Mouse (Mus musculus) forebrain, postnatal 0 days (tissue): ENCODE measurements around the gene Col1a2. TPM values are rescaled to one million over a fixed set of nuclear protein-coding genes. Genes with fewer than 3 reads are reported as not detected.

Experiments
- ATAC-seq: fragments of 200-750 bp; cut with Nextera tagmentation; 2 replicates; pipeline ENCODE4 v1.8.0; 2017; ENCODE audit warnings: mild to moderate bottlenecking, moderate library complexity
- DNase-seq: peaks from one replicate; pipeline ENCODE4 v3.0.0-alpha.2; 2015
- H3K27ac ChIP-seq: fragments of 300-500 bp; sonication (generic); 2 replicates; pipeline ENCODE4 v1.5.1; 2014; ENCODE audit warnings: low read depth, mild to moderate bottlenecking, antibody characterized with exemption, low read length, moderate library complexity, mixed read lengths
- H3K27me3 ChIP-seq: fragments of 300-500 bp; sonication (generic); 2 replicates; pipeline ENCODE4 v1.6.1; 2014; ENCODE audit warnings: mild to moderate bottlenecking, low read length, mixed read lengths; ENCODE audit not compliant: insufficient read depth
- H3K36me3 ChIP-seq: fragments of 300-500 bp; sonication (generic); 2 replicates; pipeline ENCODE4 v1.6.1; 2014; ENCODE audit warnings: mild to moderate bottlenecking, moderate library complexity; ENCODE audit not compliant: insufficient read depth
- H3K4me1 ChIP-seq: fragments of 300-500 bp; sonication (generic); 2 replicates; pipeline ENCODE4 v1.6.1; 2014; ENCODE audit warnings: antibody characterized with exemption; ENCODE audit not compliant: insufficient read depth
- H3K4me2 ChIP-seq: fragments of 300-500 bp; sonication (generic); 2 replicates; pipeline ENCODE4 v1.6.1; 2014; ENCODE audit warnings: low read depth, mild to moderate bottlenecking, moderate library complexity
- H3K4me3 ChIP-seq: fragments of 300-500 bp; sonication (generic); 2 replicates; pipeline ENCODE4 v1.5.1; 2014; ENCODE audit warnings: low read depth, low read length, mixed read lengths
- H3K9ac ChIP-seq: fragments of 300-500 bp; sonication (generic); 2 replicates; pipeline ENCODE4 v1.6.1; 2014; ENCODE audit warnings: mild to moderate bottlenecking
- H3K9me3 ChIP-seq: fragments of 300-500 bp; sonication (generic); 2 replicates; pipeline ENCODE4 v1.6.1; 2016; ENCODE audit warnings: low read length
- CTCF ChIP-seq: sonication (generic); IDR thresholded peaks from 2 replicates; pipeline ENCODE4 v1.5.1; 2016; ENCODE audit warnings: antibody characterized with exemption, control low read depth, low read depth
- WGBS: fragments of 180-500 bp; shearing (Covaris S2); extraction: QIAGEN DNeasy Blood & Tissue Kit; methylation state at CpG from one replicate; pipeline ENCODE4 v1.1.7; 2014; 5-methylcytosine and 5-hydroxymethylcytosine counted together
- polyA plus RNA-seq: library from polyadenylated mRNA; unstranded; fragments of >200 nt; fragmentation: Nextera tagmentation; extraction: Ambion mirVana; gene quantifications from 2 replicates; pipeline ENCODE4 v1.2.1, GENCODE M21; 2015
- total RNA-seq: library from RNA; depleted of rRNA; stranded (reverse); fragments of >200 nt; gene quantifications from 2 replicates; pipeline ENCODE4 v1.2.3, GENCODE M21; 2014; rRNA removed

The Col1a2 gene
- total RNA-seq (62.9 and 255 TPM in 2 replicates), polyA plus RNA-seq (39.6 and 43.2 TPM in 2 replicates)

DNA sequence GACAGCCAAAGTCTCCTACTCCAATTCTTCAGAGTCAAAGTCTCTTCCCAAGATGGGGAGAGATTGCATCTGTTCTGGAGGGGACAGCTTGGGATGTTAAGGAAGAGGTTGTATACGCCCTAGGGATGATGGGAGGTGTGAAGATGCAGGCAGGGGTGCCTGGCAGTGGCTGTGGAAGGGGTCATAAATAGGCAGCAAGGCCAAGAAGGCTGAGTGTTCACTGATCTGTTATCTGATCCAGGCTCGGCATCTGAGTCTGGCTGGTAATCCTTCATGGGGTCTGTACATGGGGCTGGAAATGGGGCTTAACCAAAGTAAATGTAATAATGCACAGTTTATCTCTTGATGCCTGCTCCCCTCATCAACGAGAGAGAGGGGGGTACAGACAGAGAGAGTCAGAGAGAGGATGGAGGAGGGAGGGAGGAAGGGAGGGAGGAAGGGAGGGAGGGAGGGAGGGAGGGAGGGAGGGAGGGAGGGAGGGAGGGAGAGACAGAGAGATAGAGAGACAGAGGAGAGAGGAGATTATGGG, at the start of gene Col1a2:
Gene Col1a2 (plus strand): TSS at position 212 of the 529 bp plus-strand sequence.
- H3K9me3 ChIP-seq, result no peaks in the 10 kb centered on the region
- peaks cover 7% of the 10 kb centered on the region; the same call in 1 of the 2 replicates for H3K27me3 ChIP-seq
- ATAC-seq (0 out of 2 replicates have a peak, but pooled peaks have one; percentile 14), DNase-seq (no peak)
- no peak within 1 kb of the TSS for H3K9ac ChIP-seq
- 44% methylated on average over 2 of the region's 3 CpGs for WGBS
- H3K4me2 ChIP-seq, result peak within 1 kb of the TSS; percentile 60
- no peaks in the 10 kb centered on the region for H3K36me3 ChIP-seq
- TF ChIP-seq CTCF, result no peak
- 0 out of 2 replicates have a peak, but pooled peaks cover 4% of the 10 kb centered on the region for H3K4me1 ChIP-seq
- H3K4me3 ChIP-seq, result peak within 1 kb of the TSS; percentile 24
- H3K27ac ChIP-seq, result no peak within 1 kb of the TSS

DNA sequence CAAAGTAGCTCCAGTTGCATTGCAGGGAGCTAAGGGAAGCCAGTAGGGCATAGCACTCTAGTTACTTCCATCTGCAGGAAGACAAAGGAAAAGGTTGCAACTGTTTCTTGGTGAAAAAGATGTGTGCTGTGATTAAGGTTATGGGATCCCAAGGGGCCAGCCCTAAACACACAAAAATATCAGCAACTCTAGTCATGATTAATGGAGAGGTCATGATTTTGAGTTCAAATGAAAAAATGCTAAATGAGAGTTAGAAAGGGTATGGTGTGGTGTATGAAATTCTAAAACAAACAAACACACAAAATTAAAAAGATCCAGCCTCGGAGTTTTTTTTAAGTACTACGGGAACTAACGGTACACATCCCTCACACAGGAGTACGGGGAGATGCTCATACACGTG, 49.1 kb upstream of the Col1a2 start:
- no peaks in the 10 kb centered on the region for H3K27me3 ChIP-seq
- 30% methylated on average over 5 of the region's 5 CpGs for WGBS
- TF ChIP-seq CTCF, result no peak
- no peak overlapping the region for H3K9ac ChIP-seq
- no peaks in the 10 kb centered on the region for H3K4me1 ChIP-seq
- H3K27ac ChIP-seq, result no peak overlapping the region
- no peaks in the 10 kb centered on the region for H3K9me3 ChIP-seq
- no peak overlapping the region for H3K4me2 ChIP-seq
- ATAC-seq (no peak), DNase-seq (no peak)
- H3K36me3 ChIP-seq, result no peaks in the 10 kb centered on the region
- H3K4me3 ChIP-seq, result no peak overlapping the region

DNA sequence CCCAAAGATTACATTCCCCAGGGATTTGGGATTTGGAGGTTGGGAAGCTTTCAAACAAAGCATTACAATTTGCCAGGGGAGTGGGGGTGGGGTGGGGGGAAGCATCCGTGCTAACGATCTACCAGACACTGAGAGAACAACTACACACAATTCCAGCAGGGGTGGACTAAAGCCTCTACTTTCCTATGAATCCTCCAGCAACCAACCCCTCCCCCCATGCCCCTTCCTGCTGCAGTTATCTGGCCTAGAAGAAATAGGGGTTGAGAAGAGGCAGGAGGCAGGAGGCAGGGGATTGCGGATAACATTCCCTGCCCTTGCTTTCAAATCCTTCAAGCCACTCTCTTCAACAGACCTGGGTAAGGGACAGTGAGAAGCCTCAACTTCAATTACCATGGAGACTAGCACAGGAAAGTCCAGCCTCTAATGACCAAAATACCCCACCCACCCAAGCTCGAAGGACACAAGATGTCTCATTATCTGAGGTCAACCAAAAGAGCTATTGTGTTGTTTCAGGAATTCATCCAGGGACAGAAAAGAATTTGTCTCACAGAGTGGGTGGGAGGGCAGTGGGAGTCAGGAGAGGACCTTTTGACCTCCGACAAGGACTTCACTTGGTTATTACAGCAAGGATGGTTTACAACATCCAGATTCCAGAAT, 48.5 kb upstream of the Col1a2 start:
- Histone ChIP-seq H3K27ac (no peak overlapping the region), H3K4me1 (no peaks in the 10 kb centered on the region), H3K4me2 (no peak overlapping the region), H3K27me3 (no peaks in the 10 kb centered on the region), H3K4me3 (no peak overlapping the region), H3K36me3 (no peaks in the 10 kb centered on the region), H3K9ac (no peak overlapping the region), H3K9me3 (no peaks in the 10 kb centered on the region)
- DNase-seq (no peak), ATAC-seq (no peak)
- WGBS, result 15% methylated on average over 5 of the region's 5 CpGs
- TF ChIP-seq CTCF, result no peak

GRCm38 (mm10) chr6:4456691-4457447, 47.7 kb upstream of the Col1a2 start:
- ATAC-seq (no peak), DNase-seq (no peak)
- H3K4me1 ChIP-seq, result no peaks in the 10 kb centered on the region
- H3K9me3 ChIP-seq, result no peaks in the 10 kb centered on the region
- WGBS, result 69% methylated on average over 12 of the region's 12 CpGs
- no peak overlapping the region for H3K4me3 ChIP-seq
- no peak for TF ChIP-seq CTCF
- H3K27me3 ChIP-seq, result no peaks in the 10 kb centered on the region
- no peaks in the 10 kb centered on the region for H3K36me3 ChIP-seq
- H3K4me2 ChIP-seq, result no peak overlapping the region
- no peak overlapping the region for H3K9ac ChIP-seq
- no peak overlapping the region for H3K27ac ChIP-seq

- WGBS, result 24% methylated on average over 6 of the region's 6 CpGs
- no peaks in the 10 kb centered on the region for H3K9me3 ChIP-seq
- no peak overlapping the region for H3K4me2 ChIP-seq
- no peak overlapping the region for H3K4me3 ChIP-seq
- no peaks in the 10 kb centered on the region for H3K27me3 ChIP-seq
- no peak overlapping the region for H3K9ac ChIP-seq
- TF ChIP-seq CTCF, result no peak
- no peak overlapping the region for H3K27ac ChIP-seq
- no peak for ATAC-seq
- H3K4me1 ChIP-seq, result no peaks in the 10 kb centered on the region
- DNase-seq, result no peak
- H3K36me3 ChIP-seq, result no peaks in the 10 kb centered on the region
These were observed 47.0 kb upstream of the Col1a2 start for GRCm38 (mm10) chr6:4457555-4457996.

- TF ChIP-seq CTCF, result no peak
- Histone ChIP-seq H3K9ac (no peak overlapping the region), H3K27ac (no peak overlapping the region), H3K27me3 (no peaks in the 10 kb centered on the region), H3K4me1 (no peaks in the 10 kb centered on the region), H3K36me3 (no peaks in the 10 kb centered on the region), H3K9me3 (no peaks in the 10 kb centered on the region), H3K4me3 (no peak overlapping the region), H3K4me2 (no peak overlapping the region)
- ATAC-seq (no peak), DNase-seq (no peak)
- WGBS, result 48% methylated on average over 3 of the region's 3 CpGs
These were observed 39.3 kb upstream of the Col1a2 start for GRCm38 (mm10) chr6:4465320-4465719.

DNA sequence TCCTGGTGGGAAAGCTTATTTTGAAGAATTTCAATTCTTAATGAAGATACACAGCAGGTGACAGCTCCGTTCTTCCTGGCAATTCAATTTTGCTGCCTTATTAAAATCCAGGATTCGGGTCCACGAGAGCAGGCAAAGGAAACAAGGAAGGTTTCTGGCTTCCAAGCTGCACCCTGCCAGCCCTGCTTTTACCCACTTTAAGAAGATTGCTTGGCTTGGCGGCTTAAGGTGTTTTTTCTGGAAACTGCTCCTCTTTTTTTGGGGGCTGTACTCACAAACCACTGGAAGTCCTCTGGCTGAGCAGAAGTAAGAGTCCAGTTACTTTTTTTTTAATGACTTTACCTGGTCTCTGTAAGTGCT, 21.1 kb upstream of the Col1a2 start:
- Histone ChIP-seq H3K4me1 (no peaks in the 10 kb centered on the region), H3K9me3 (no peaks in the 10 kb centered on the region), H3K36me3 (no peaks in the 10 kb centered on the region), H3K27ac (no peak overlapping the region), H3K27me3 (no peaks in the 10 kb centered on the region), H3K4me3 (no peak overlapping the region), H3K4me2 (no peak overlapping the region), H3K9ac (no peak overlapping the region)
- WGBS, result 29% methylated on average over 4 of the region's 4 CpGs
- no peak for TF ChIP-seq CTCF
- DNase-seq, result no peak
- no peak for ATAC-seq
